Mouse (Mus musculus): ENCODE results near the gene Asb10.

DNA sequence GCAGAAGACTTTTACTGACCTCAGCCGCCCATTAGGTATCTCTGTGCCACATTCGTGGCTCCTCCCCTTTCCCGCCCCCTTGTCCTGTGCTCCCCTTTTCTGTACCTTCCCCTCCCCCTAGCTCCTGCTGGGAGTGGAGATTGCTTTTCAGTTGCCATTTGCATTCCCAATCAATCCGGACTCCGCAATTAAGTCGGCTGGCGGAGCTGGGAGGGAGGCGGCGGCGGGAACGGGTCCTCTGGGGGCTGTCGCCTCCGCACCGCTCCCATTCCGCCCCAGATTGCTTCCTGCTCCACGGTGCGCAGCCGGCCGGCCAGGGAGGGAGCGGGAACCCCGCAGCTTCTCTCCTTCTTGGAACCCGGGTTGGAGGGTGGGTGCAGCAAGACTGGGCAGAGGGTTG lies 55.8 kb downstream of the Asb10 start:
- no peak for TF ChIP-seq CTCF (IDR thresholded peaks at IDR 0.05; ENCODE audit: low read depth, low read length)
- TF ChIP-seq POLR2A (IDR thresholded peaks at IDR 0.05; ENCODE audit: borderline replicate concordance, low read depth, low read length): no peak

Measured in bone marrow macrophage, adult 2 months (primary cell).